Mouse (Mus musculus) E14TG2a.4 (cell line): ENCODE measurements around the gene Olfr961.

ENCODE experiments used
- CTCF ChIP-seq: conservative IDR thresholded peaks from 2 replicates; pipeline ENCODE4 v1.5.1; 2014; ENCODE audit warnings: low read length
- NANOG ChIP-seq: IDR thresholded peaks from 2 replicates; pipeline ENCODE4 v1.6.1; 2014; ENCODE audit warnings: borderline replicate concordance, low read length, mixed read lengths
- POU5F1 ChIP-seq: IDR thresholded peaks from 2 replicates; pipeline ENCODE4 v1.6.1; 2014; ENCODE audit warnings: low read length, borderline replicate concordance

DNA sequence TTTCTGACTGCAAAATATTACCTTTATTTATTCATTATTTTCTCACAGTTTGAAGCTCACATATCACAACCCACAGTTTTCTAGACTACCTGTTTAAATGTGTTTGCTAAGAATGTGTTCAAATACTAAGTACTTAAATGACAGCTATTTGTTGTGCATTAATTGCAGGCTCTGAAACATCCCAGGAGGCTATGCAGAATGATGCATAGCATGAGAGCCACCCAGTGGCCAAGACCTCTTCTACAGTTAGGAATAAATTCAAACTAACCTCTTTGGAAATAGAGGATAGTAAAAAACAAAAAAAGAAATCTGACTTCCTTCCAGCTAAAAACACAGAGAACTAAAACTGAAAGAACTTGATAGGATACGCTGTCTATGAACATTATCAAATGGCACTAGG, 32.9 kb upstream of the Olfr961 start:
- 0 out of 2 replicates have a peak, but pooled peaks have one; percentile 16 for TF ChIP-seq CTCF
- TF ChIP-seq POU5F1, result no peak
- TF ChIP-seq NANOG, result no peak
